Mouse (Mus musculus): ENCODE results near the gene Efs. TPM values are rescaled to one million over a fixed set of nuclear protein-coding genes. Genes with fewer than 3 reads are reported as not detected.

The Efs gene
- polyA plus RNA-seq, 1 experiment from 2014 or later, result 36.5 TPM

DNA sequence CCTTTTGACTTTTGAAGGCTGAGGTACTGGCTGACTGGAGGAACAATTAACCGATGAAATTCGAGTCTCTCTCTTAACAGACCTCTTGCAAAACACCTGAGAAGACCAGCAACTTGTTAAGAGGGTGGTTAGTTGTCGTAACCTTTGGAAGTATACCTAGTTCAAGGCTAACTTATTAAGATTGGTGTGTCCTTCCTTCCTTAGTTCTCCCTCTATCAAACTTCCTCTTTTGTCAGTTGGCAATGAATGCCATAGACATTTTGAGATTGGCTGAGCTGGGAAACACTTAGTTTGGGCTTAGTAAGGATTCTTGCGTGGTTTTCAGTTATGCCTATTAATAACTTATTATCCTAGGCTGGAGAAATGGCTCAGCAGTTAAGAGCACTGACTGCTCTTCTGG lies 57.9 kb downstream of the Efs start:
- no peak overlapping the region for H3K27ac ChIP-seq
- H3K27me3 ChIP-seq (ENCODE audit: insufficient read depth, poor library complexity, severe bottlenecking), result no peaks in the 10 kb centered on the region
- H3K4me1 ChIP-seq (replicated peaks), result peaks cover 5% of the 10 kb centered on the region
- WGBS, result 85% methylated on average over 4 of the region's 4 CpGs
- no peaks in the 10 kb centered on the region for H3K9me3 ChIP-seq
- no peak for DNase-seq (ENCODE audit: low spot score)
- H3K36me3 ChIP-seq, result no peaks in the 10 kb centered on the region
- no peak overlapping the region for H3K4me3 ChIP-seq

DNA sequence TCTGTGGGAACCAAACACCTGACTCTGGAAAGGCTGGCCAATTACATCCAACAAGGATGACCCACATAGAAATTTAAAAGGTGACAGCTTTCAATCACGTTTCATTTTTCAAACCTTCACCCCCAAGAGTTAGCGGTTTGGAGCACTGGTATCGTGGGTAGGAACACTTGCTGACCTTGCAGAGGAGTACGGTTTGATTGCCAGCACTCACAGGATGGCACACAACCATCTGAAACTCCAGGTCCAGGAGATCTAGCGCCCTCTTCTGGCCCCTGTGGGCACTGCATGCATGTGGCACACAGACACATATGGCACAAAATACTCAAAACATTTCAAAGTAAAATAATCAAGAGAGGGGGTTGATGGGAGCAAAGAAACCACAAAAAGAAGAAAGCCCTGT lies 59.0 kb downstream of the Efs start:
- H3K4me1 ChIP-seq (replicated peaks), result peaks cover 15% of the 10 kb centered on the region
- H3K36me3 ChIP-seq, result no peaks in the 10 kb centered on the region
- no peaks in the 10 kb centered on the region for H3K9me3 ChIP-seq
- 55% methylated on average over 5 of the region's 5 CpGs for WGBS
- H3K27me3 ChIP-seq (ENCODE audit: insufficient read depth, poor library complexity, severe bottlenecking), result no peaks in the 10 kb centered on the region
- no peak overlapping the region for H3K27ac ChIP-seq
- H3K4me3 ChIP-seq, result no peak overlapping the region
- DNase-seq (ENCODE audit: low spot score), result peak; percentile 25

MicroRNAs within 50 kb of the gene (microRNA counts, 519-probe panel; counts per million panel counts)
- microRNA mmu-miR-208a (1,255 counts per million, percentile 77 among the panel's probes with 10 or more counts), microRNA mmu-miR-208b (1,255 counts per million, percentile 77 among the panel's probes with 10 or more counts)

Other genes starting within 250 kb of the Efs start
- 108 and 116 TPM in 2 replicates for gene 1700123O20Rik, start 239.9 kb downstream of the Efs start, polyA plus RNA-seq (2016; fragmentation: Nextera tagmentation; extraction: Ambion mirVana)
- gene Acin1, start 239.2 kb downstream of the Efs start, polyA plus RNA-seq (2016; fragmentation: Nextera tagmentation; extraction: Ambion mirVana), result 130 and 147 TPM in 2 replicates
- gene Gm29776, start 227.3 kb downstream of the Efs start, polyA plus RNA-seq (2016; fragmentation: Nextera tagmentation; extraction: Ambion mirVana), result 0.14 TPM in 2 replicates
- gene Cebpe, start 214.0 kb downstream of the Efs start, polyA plus RNA-seq (2016; fragmentation: Nextera tagmentation; extraction: Ambion mirVana), result not detected in 2 replicates
- 1.8 and 3.5 TPM in 2 replicates for gene Slc7a8, start 144.2 kb downstream of the Efs start, polyA plus RNA-seq (2016; fragmentation: Nextera tagmentation; extraction: Ambion mirVana)
- not detected in 2 replicates for gene Rnf212b, start 112.0 kb downstream of the Efs start, polyA plus RNA-seq (2016; fragmentation: Nextera tagmentation; extraction: Ambion mirVana)
- gene Homez, start 55.2 kb downstream of the Efs start, polyA plus RNA-seq (2016; fragmentation: Nextera tagmentation; extraction: Ambion mirVana), result 19.7 and 22.7 TPM in 2 replicates
- 0.38 and 0.44 TPM in 2 replicates for gene Ppp1r3e, start 48.6 kb downstream of the Efs start, polyA plus RNA-seq (2016; fragmentation: Nextera tagmentation; extraction: Ambion mirVana)
- gene Bcl2l2, start 42.7 kb downstream of the Efs start, polyA plus RNA-seq (2016; fragmentation: Nextera tagmentation; extraction: Ambion mirVana), result 2.2 and 3.0 TPM in 2 replicates
- 0.29 TPM in 1 of 2 replicates, not detected in the other for gene Gm20521, start 42.7 kb downstream of the Efs start, polyA plus RNA-seq (2016; fragmentation: Nextera tagmentation; extraction: Ambion mirVana)
- gene Pabpn1, start 33.6 kb downstream of the Efs start, polyA plus RNA-seq (2016; fragmentation: Nextera tagmentation; extraction: Ambion mirVana), result 160 TPM in 2 replicates
- gene Slc22a17, start 13.0 kb downstream of the Efs start, polyA plus RNA-seq (2016; fragmentation: Nextera tagmentation; extraction: Ambion mirVana), result 45.2 and 62.5 TPM in 2 replicates
- gene Il25, start 6.6 kb upstream of the Efs start, polyA plus RNA-seq (2016; fragmentation: Nextera tagmentation; extraction: Ambion mirVana), result 0.24 TPM in 1 of 2 replicates, not detected in the other
- 0.78 and 2.9 TPM in 2 replicates for gene Cmtm5, start 10.1 kb upstream of the Efs start, polyA plus RNA-seq (2016; fragmentation: Nextera tagmentation; extraction: Ambion mirVana)
- 0.63 and 1.9 TPM in 2 replicates for gene Myh6, start 40.8 kb upstream of the Efs start, polyA plus RNA-seq (2016; fragmentation: Nextera tagmentation; extraction: Ambion mirVana)
- gene Gm17428, start 50.8 kb upstream of the Efs start, polyA plus RNA-seq (2016; fragmentation: Nextera tagmentation; extraction: Ambion mirVana), result not detected in 2 replicates
- 0.16 and 4.6 TPM in 2 replicates for gene Myh7, start 68.5 kb upstream of the Efs start, polyA plus RNA-seq (2016; fragmentation: Nextera tagmentation; extraction: Ambion mirVana)
- gene Ngdn, start 89.3 kb upstream of the Efs start, polyA plus RNA-seq (2016; fragmentation: Nextera tagmentation; extraction: Ambion mirVana), result 73.5 and 85.9 TPM in 2 replicates
- gene Zfhx2, start 166.2 kb upstream of the Efs start, polyA plus RNA-seq (2016; fragmentation: Nextera tagmentation; extraction: Ambion mirVana), result 8.8 and 17.7 TPM in 2 replicates
- gene Thtpa, start 168.7 kb upstream of the Efs start, polyA plus RNA-seq (2016; fragmentation: Nextera tagmentation; extraction: Ambion mirVana), result 24.4 and 26.1 TPM in 2 replicates
- gene Ap1g2, start 180.5 kb upstream of the Efs start, polyA plus RNA-seq (2016; fragmentation: Nextera tagmentation; extraction: Ambion mirVana), result 14.5 and 16.3 TPM in 2 replicates
- 0.75 and 1.7 TPM in 2 replicates for gene Jph4, start 190.8 kb upstream of the Efs start, polyA plus RNA-seq (2016; fragmentation: Nextera tagmentation; extraction: Ambion mirVana)